Mouse (Mus musculus) MEL (cell line): ENCODE data around the gene Iqch. TPM values are rescaled to one million over a fixed set of nuclear protein-coding genes. Genes with fewer than 3 reads are reported as not detected.
A peak's percentile ranks its signal among the peaks of the same experiment; 100 is the strongest.

Source experiments
- DNase-seq: peaks from one replicate; pipeline ENCODE4 v3.0.0; 2011; ENCODE audit warnings: low read depth, low spot score
- H3K27ac ChIP-seq: 2 replicates; pipeline ENCODE4 v1.5.1; 2012; ENCODE audit warnings: low read depth, mild to moderate bottlenecking, control low read depth, low read length, moderate library complexity; ENCODE audit not compliant: control insufficient read depth
- H3K27me3 ChIP-seq, 2 experiments: fragments of 150-350 bp in 1 of 2; sonication (generic) in 1 of 2; 2 replicates each; pipeline ENCODE4 v1.6.1; 2012; ENCODE audit warnings: low read length in 2 of 2, mild to moderate bottlenecking in 2 of 2, improper control_type of control experiment in 1 of 2, moderate library complexity in 1 of 2; ENCODE audit not compliant: insufficient read depth in 2 of 2, control insufficient read depth in 1 of 2
- H3K36me3 ChIP-seq, 2 experiments: 2 replicates each; pipeline ENCODE4 v1.6.1; 2012 to 2014; ENCODE audit warnings: low read length in 2 of 2, improper control_type of control experiment in 1 of 2, inconsistent platforms in 1 of 2, mild to moderate bottlenecking in 1 of 2; ENCODE audit not compliant: insufficient read depth in 2 of 2, control insufficient read depth in 1 of 2
- H3K4me1 ChIP-seq, 2 experiments: fragments of 150-350 bp in 1 of 2; sonication (generic) in 1 of 2; 2 replicates each; pipeline ENCODE4 v1.6.1; 2012; ENCODE audit warnings: low read length in 2 of 2, improper control_type of control experiment in 1 of 2, mild to moderate bottlenecking in 1 of 2; ENCODE audit not compliant: insufficient read depth in 2 of 2, control insufficient read depth in 1 of 2
- H3K4me3 ChIP-seq, 2 experiments: fragments of 150-350 bp in 1 of 2; sonication (generic) in 1 of 2; 2 replicates each; pipeline ENCODE4 v1.5.1; 2012; ENCODE audit warnings: low read depth in 2 of 2, low read length in 2 of 2, mild to moderate bottlenecking in 2 of 2, moderate library complexity in 2 of 2, control low read depth in 1 of 2, improper control_type of control experiment in 1 of 2; ENCODE audit not compliant: control insufficient read depth in 1 of 2, insufficient read depth in 1 of 2
- H3K79me2 ChIP-seq: 2 replicates; pipeline ENCODE4 v1.6.1; 2012; ENCODE audit warnings: mild to moderate bottlenecking, low read length, moderate library complexity; ENCODE audit not compliant: control insufficient read depth, poor library complexity, insufficient read depth
- H3K9ac ChIP-seq: 2 replicates; pipeline ENCODE4 v1.6.1; 2012; ENCODE audit warnings: low read depth, mild to moderate bottlenecking, control low read depth, low read length, moderate library complexity; ENCODE audit not compliant: control insufficient read depth, poor library complexity, severe bottlenecking
- H3K9me3 ChIP-seq: fragments of 150-350 bp; sonication (generic); replicated peaks from 2 replicates; pipeline ENCODE4 v1.6.1; 2012; ENCODE audit warnings: mild to moderate bottlenecking, low read length, improper control_type of control experiment, moderate library complexity; ENCODE audit not compliant: insufficient read depth
- BHLHE40 ChIP-seq: IDR thresholded peaks from 2 replicates; pipeline ENCODE4 v1.6.1; 2012; ENCODE audit warnings: low read depth, mild to moderate bottlenecking, inconsistent platforms, low read length, improper control_type of control experiment, borderline replicate concordance
- CHD1 ChIP-seq: IDR thresholded peaks from 2 replicates; pipeline ENCODE4 v1.6.1; 2012; ENCODE audit warnings: low read depth, mild to moderate bottlenecking, inconsistent platforms, low read length, improper control_type of control experiment
- CHD2 ChIP-seq: IDR thresholded peaks from 2 replicates; pipeline ENCODE4 v1.6.1; 2011; ENCODE audit warnings: low read length, improper control_type of control experiment
- CTCF ChIP-seq, 3 experiments: IDR thresholded peaks in 2 of 3; conservative IDR thresholded peaks in 1 of 3; 2 replicates each; pipeline ENCODE4 v1.5.1; 2011 to 2012; ENCODE audit warnings: low read length in 3 of 3, low read depth in 2 of 3, mild to moderate bottlenecking in 2 of 3, improper control_type of control experiment in 1 of 3, inconsistent platforms in 1 of 3, mixed read lengths in 1 of 3, moderate library complexity in 1 of 3; ENCODE audit not compliant: control insufficient read depth in 1 of 3, insufficient read depth in 1 of 3, poor library complexity in 1 of 3, severe bottlenecking in 1 of 3
- E2F4 ChIP-seq: IDR thresholded peaks from 2 replicates; pipeline ENCODE4 v1.6.1; 2011; ENCODE audit warnings: low read depth, low read length, improper control_type of control experiment, borderline replicate concordance
- ELF1 ChIP-seq: IDR thresholded peaks from 2 replicates; pipeline ENCODE4 v1.6.1; 2014; ENCODE audit warnings: low read depth, mild to moderate bottlenecking, inconsistent platforms, low read length, improper control_type of control experiment, moderate library complexity
- EP300 ChIP-seq, 2 experiments: IDR thresholded peaks; 2 replicates each; pipeline ENCODE4 v1.6.1; 2011; ENCODE audit warnings: improper control_type of control experiment in 2 of 2, low read length in 2 of 2, low read depth in 1 of 2, mild to moderate bottlenecking in 1 of 2
- ETS1 ChIP-seq: IDR thresholded peaks from 2 replicates; pipeline ENCODE4 v1.6.1; 2012; ENCODE audit warnings: low read depth, mild to moderate bottlenecking, inconsistent platforms, low read length, improper control_type of control experiment, moderate library complexity
- GATA1 ChIP-seq: IDR thresholded peaks from 2 replicates; pipeline ENCODE4 v1.6.1; 2011; ENCODE audit warnings: low read depth, low read length, improper control_type of control experiment
- JUND ChIP-seq: IDR thresholded peaks from 2 replicates; pipeline ENCODE4 v1.6.1; 2011; ENCODE audit warnings: low read depth, mild to moderate bottlenecking, improper control_type of control experiment, low read length
- KAT2A ChIP-seq: conservative IDR thresholded peaks from 2 replicates; pipeline ENCODE4 v1.6.1; 2012; ENCODE audit warnings: low read depth, low read length, improper control_type of control experiment, inconsistent platforms
- MAFK ChIP-seq: IDR thresholded peaks from 2 replicates; pipeline ENCODE4 v1.6.1; 2011; ENCODE audit warnings: low read depth, mild to moderate bottlenecking, low read length, improper control_type of control experiment, borderline replicate concordance
- MAX ChIP-seq: IDR thresholded peaks from 2 replicates; pipeline ENCODE4 v1.6.1; 2011; ENCODE audit warnings: low read length, improper control_type of control experiment
- MAZ ChIP-seq: IDR thresholded peaks from 2 replicates; pipeline ENCODE4 v1.6.1; 2012; ENCODE audit warnings: low read depth, mild to moderate bottlenecking, inconsistent platforms, low read length, improper control_type of control experiment
- MEF2A ChIP-seq: IDR thresholded peaks from 2 replicates; pipeline ENCODE4 v1.6.1; 2014; ENCODE audit warnings: low read depth, mild to moderate bottlenecking, inconsistent platforms, low read length, improper control_type of control experiment; ENCODE audit not compliant: poor library complexity, insufficient replicate concordance, severe bottlenecking; ENCODE audit errors: extremely low read depth
- MXI1 ChIP-seq: IDR thresholded peaks from 2 replicates; pipeline ENCODE4 v1.6.1; 2011; ENCODE audit warnings: mild to moderate bottlenecking, low read depth, low read length, improper control_type of control experiment
- MYC ChIP-seq: IDR thresholded peaks from 2 replicates; pipeline ENCODE4 v1.6.1; 2011; ENCODE audit warnings: low read depth, mild to moderate bottlenecking, low read length, improper control_type of control experiment, moderate library complexity
- NELFE ChIP-seq: IDR thresholded peaks from 2 replicates; pipeline ENCODE4 v1.6.1; 2011; ENCODE audit warnings: low read depth, low read length, improper control_type of control experiment
- NRF1 ChIP-seq: IDR thresholded peaks from 2 replicates; pipeline ENCODE4 v1.6.1; 2014; ENCODE audit warnings: low read depth, mild to moderate bottlenecking, inconsistent platforms, low read length, improper control_type of control experiment, moderate library complexity; ENCODE audit not compliant: poor library complexity, insufficient read depth, severe bottlenecking
- POLR2A ChIP-seq, 2 experiments: IDR thresholded peaks; 2 replicates each; pipeline ENCODE4 v1.6.1; 2011 to 2012; ENCODE audit warnings: low read length in 2 of 2, mild to moderate bottlenecking in 2 of 2, control low read depth in 1 of 2, improper control_type of control experiment in 1 of 2, low read depth in 1 of 2, moderate library complexity in 1 of 2; ENCODE audit not compliant: control insufficient read depth in 1 of 2, insufficient read depth in 1 of 2, poor library complexity in 1 of 2
- POLR2AphosphoS2 ChIP-seq: IDR thresholded peaks from 2 replicates; pipeline ENCODE4 v1.6.1; 2011; ENCODE audit warnings: low read length, improper control_type of control experiment
- RAD21 ChIP-seq: IDR thresholded peaks from 2 replicates; pipeline ENCODE4 v1.6.1; 2011; ENCODE audit warnings: mild to moderate bottlenecking, low read depth, low read length, improper control_type of control experiment
- SMC3 ChIP-seq: IDR thresholded peaks from 2 replicates; pipeline ENCODE4 v1.6.1; 2011; ENCODE audit warnings: low read depth, low read length, improper control_type of control experiment
- TAL1 ChIP-seq: IDR thresholded peaks from 2 replicates; pipeline ENCODE4 v1.6.1; 2012; ENCODE audit warnings: mild to moderate bottlenecking, inconsistent platforms, low read length, moderate library complexity, mixed read lengths
- TBP ChIP-seq: IDR thresholded peaks from 2 replicates; pipeline ENCODE4 v1.8.0; 2011; ENCODE audit warnings: low read depth, low read length, improper control_type of control experiment
- TCF12 ChIP-seq: IDR thresholded peaks from 2 replicates; pipeline ENCODE4 v1.6.1; 2014; ENCODE audit warnings: low read depth, mild to moderate bottlenecking, inconsistent platforms, low read length, improper control_type of control experiment, moderate library complexity
- UBTF ChIP-seq: IDR thresholded peaks from 2 replicates; pipeline ENCODE4 v1.6.1; 2012; ENCODE audit warnings: low read depth, mild to moderate bottlenecking, inconsistent platforms, low read length, improper control_type of control experiment, moderate library complexity, borderline replicate concordance; ENCODE audit not compliant: insufficient read depth
- USF2 ChIP-seq, 2 experiments: IDR thresholded peaks; 2 replicates each; pipeline ENCODE4 v1.6.1; 2011 to 2012; ENCODE audit warnings: improper control_type of control experiment in 2 of 2, low read length in 2 of 2, borderline replicate concordance in 1 of 2, inconsistent platforms in 1 of 2, low read depth in 1 of 2, mild to moderate bottlenecking in 1 of 2; ENCODE audit not compliant: insufficient read depth in 1 of 2
- ZKSCAN1 ChIP-seq: IDR thresholded peaks from 2 replicates; pipeline ENCODE4 v1.6.1; 2012; ENCODE audit warnings: low read depth, mild to moderate bottlenecking, inconsistent platforms, low read length, improper control_type of control experiment, moderate library complexity
- ZMIZ1 ChIP-seq: IDR thresholded peaks from 2 replicates; pipeline ENCODE4 v1.6.1; 2012; ENCODE audit warnings: low read depth, mild to moderate bottlenecking, inconsistent platforms, low read length, improper control_type of control experiment, moderate library complexity
- ZNF384 ChIP-seq: IDR thresholded peaks from 2 replicates; pipeline ENCODE4 v1.6.1; 2012; ENCODE audit warnings: low read depth, mild to moderate bottlenecking, inconsistent platforms, low read length, improper control_type of control experiment
- polyA plus RNA-seq, 2 experiments: library from polyadenylated mRNA; stranded (reverse) in 1 of 2; unstranded in 1 of 2; fragments of >175 nt in 1 of 2; fragments of >200 nt in 1 of 2; gene quantifications; 2 replicates each; pipeline versions ENCODE4 v1.2.1 to v1.2.4; 2012; ENCODE audit warnings: low replicate concordance in 2 of 2, low read depth in 1 of 2; ENCODE audit not compliant: insufficient read length in 2 of 2, insufficient read depth in 1 of 2, missing spikeins in 1 of 2
- total RNA-seq: library from RNA; depleted of rRNA; stranded (reverse); fragments of 300-350 nt; gene quantifications from 2 replicates; pipeline ENCODE4 v1.2.3, GENCODE M21; 2012

The Iqch gene
- total and polyA plus RNA-seq, 3 experiments: not detected

- Histone ChIP-seq H3K27ac (no peak overlapping the region), H3K4me3 (no peak overlapping the region), H3K9ac (no peak overlapping the region), H3K4me1 (no peaks in the 10 kb centered on the region; a peak in 1 of 4 replicates), H3K9me3 (no peaks in the 10 kb centered on the region), H3K79me2 (no peaks in the 10 kb centered on the region), H3K27me3 (no peaks in the 10 kb centered on the region; a peak in 2 of 4 replicates), H3K36me3 (no peaks in the 10 kb centered on the region)
- no peak for DNase-seq
- TF ChIP-seq E2F4 (no peak), POLR2AphosphoS2 (no peak), MAFK (no peak), MAZ (no peak), NRF1 (no peak), ZNF384 (no peak), MXI1 (no peak), TCF12 (no peak), ZMIZ1 (no peak), ETS1 (no peak), EP300 (IDR thresholded peaks at IDR 0.05; ENCODE audit: low read depth in 1 of 2, low read length in 2 of 2) (no peak), GATA1 (no peak), ELF1 (no peak), TAL1 (no peak), MYC (no peak), CHD2 (no peak), RAD21 (no peak)
These were observed 22.2 kb downstream of the Iqch start for GRCm38 (mm10) chr9:63580046-63580445.

GRCm38 (mm10) chr9:63579644-63580043 is 22.6 kb downstream of the Iqch start:
- no peak overlapping the region for H3K9ac ChIP-seq
- DNase-seq: peak; percentile 11
- TF ChIP-seq TCF12 (no peak), MYC (no peak), MAZ (no peak), E2F4 (no peak), RAD21 (peak; percentile 38), SMC3 (peak; percentile 44; the same call in 1 of the 2 replicates), MXI1 (no peak), TBP (no peak), MEF2A (no peak), MAX (no peak), ETS1 (no peak), POLR2A (IDR thresholded peaks at IDR 0.05; ENCODE audit: control insufficient read depth in 1 of 2, insufficient read depth in 1 of 2, low read depth in 1 of 2, low read length in 2 of 2, poor library complexity in 1 of 2) (no peak), EP300 (IDR thresholded peaks at IDR 0.05; ENCODE audit: low read depth in 1 of 2, low read length in 2 of 2) (no peak), USF2 (IDR thresholded peaks at IDR 0.05; ENCODE audit: borderline replicate concordance in 1 of 2, insufficient read depth in 1 of 2, low read depth in 1 of 2, low read length in 2 of 2) (no peak), JUND (no peak), ZKSCAN1 (no peak), BHLHE40 (no peak), ELF1 (no peak), CHD2 (no peak), CHD1 (no peak), NELFE (no peak), KAT2A (no peak), CTCF (IDR thresholded peaks at IDR 0.05 in 2 of 3, conservative IDR thresholded peaks at IDR 0.05 in 1 of 3; ENCODE audit: control insufficient read depth in 1 of 3, insufficient read depth in 1 of 3, low read depth in 2 of 3, low read length in 3 of 3, poor library complexity in 1 of 3, severe bottlenecking in 1 of 3) (peak in 2 of 3 experiments; percentile 34 to 38; a peak in 3 of 6 replicates), MAFK (no peak), UBTF (no peak), POLR2AphosphoS2 (no peak)

More at GRCm38 (mm10) chr9:63579644-63580043, 22.6 kb downstream of the Iqch start:
- H3K36me3 ChIP-seq: no peaks in the 10 kb centered on the region
- no peak overlapping the region for H3K27ac ChIP-seq
- no peaks in the 10 kb centered on the region for H3K9me3 ChIP-seq
- no peaks in the 10 kb centered on the region for H3K79me2 ChIP-seq
- no peaks in the 10 kb centered on the region; a peak in 1 of 4 replicates for H3K4me1 ChIP-seq
- no peak overlapping the region for H3K4me3 ChIP-seq
- H3K27me3 ChIP-seq: peaks cover 0 to 3% of the 10 kb centered on the region in 2 experiments; a peak in 3 of 4 replicates
